Mouse (Mus musculus) CH12.LX (cell line): ENCODE data around the gene 1700042G07Rik. TPM values are rescaled to one million over a fixed set of nuclear protein-coding genes. Genes with fewer than 3 reads are reported as not detected.
"Not testable (repeated sequence)": the region's sequence is repeated elsewhere in the genome, so short reads cannot be mapped to it uniquely, and the experiment has no call there.

Source experiments
- DNase-seq: peaks from one replicate; pipeline ENCODE4 v3.0.0-alpha.2; 2013; ENCODE audit errors: extremely low read depth
- H3K27ac ChIP-seq: 2 replicates; pipeline ENCODE4 v1.5.1; 2012; ENCODE audit warnings: low read depth, mild to moderate bottlenecking, control low read depth, moderate library complexity; ENCODE audit not compliant: insufficient read depth
- H3K27me3 ChIP-seq: replicated peaks from 2 replicates; pipeline ENCODE3; 2012; ENCODE audit warnings: inconsistent platforms
- H3K36me3 ChIP-seq, 2 experiments: replicated peaks in 1 of 2; 2 replicates each; pipeline versions ENCODE3 to v1.6.1; 2012; ENCODE audit warnings: inconsistent platforms in 1 of 2, low read length in 1 of 2, mild to moderate bottlenecking in 1 of 2, mixed read lengths in 1 of 2, moderate library complexity in 1 of 2; ENCODE audit not compliant: control insufficient read depth in 1 of 2, insufficient read depth in 1 of 2
- H3K4me1 ChIP-seq, 2 experiments: 2 replicates each; pipeline ENCODE4 v1.6.1; 2012; ENCODE audit warnings: inconsistent platforms in 1 of 2, moderate library complexity in 1 of 2; ENCODE audit not compliant: insufficient read depth in 2 of 2, control insufficient read depth in 1 of 2
- H3K4me2 ChIP-seq: 2 replicates; pipeline ENCODE4 v1.6.1; 2012; ENCODE audit warnings: low read depth, mild to moderate bottlenecking, control low read depth; ENCODE audit not compliant: poor library complexity, insufficient read depth, severe bottlenecking
- H3K4me3 ChIP-seq, 3 experiments: fragments of 150-350 bp in 1 of 3; sonication (generic) in 1 of 3; replicated peaks in 1 of 3; 2 replicates each; pipeline versions ENCODE3 to v1.5.1; 2011 to 2012; ENCODE audit warnings: low read depth in 2 of 3, low read length in 2 of 3, mild to moderate bottlenecking in 2 of 3, moderate library complexity in 2 of 3, control low read depth in 1 of 3, improper control_type of control experiment in 1 of 3, inconsistent platforms in 1 of 3, mixed read lengths in 1 of 3; ENCODE audit not compliant: poor library complexity in 1 of 3
- H3K79me2 ChIP-seq: replicated peaks from 2 replicates; pipeline ENCODE4 v1.6.1; 2012; ENCODE audit warnings: mild to moderate bottlenecking, moderate library complexity; ENCODE audit not compliant: control insufficient read depth, poor library complexity, insufficient read depth, severe bottlenecking; ENCODE audit errors: extremely low read depth
- H3K9ac ChIP-seq: 2 replicates; pipeline ENCODE4 v1.6.1; 2012; ENCODE audit warnings: low read depth, mild to moderate bottlenecking, control low read depth, moderate library complexity; ENCODE audit not compliant: insufficient read depth
- H3K9me3 ChIP-seq: replicated peaks from 2 replicates; pipeline ENCODE3; 2012; ENCODE audit warnings: low read length, inconsistent platforms, mixed read lengths
- BHLHE40 ChIP-seq: IDR thresholded peaks from 2 replicates; pipeline ENCODE4 v1.6.1; 2011; ENCODE audit warnings: mild to moderate bottlenecking, low read depth, low read length, improper control_type of control experiment
- CHD1 ChIP-seq: IDR thresholded peaks from 2 replicates; pipeline ENCODE4 v1.6.1; 2012; ENCODE audit warnings: low read depth, low read length, improper control_type of control experiment, inconsistent platforms
- CTCF ChIP-seq, 2 experiments: IDR thresholded peaks in 1 of 2; conservative IDR thresholded peaks in 1 of 2; 2 replicates each; pipeline ENCODE4 v1.5.1; 2011 to 2012; ENCODE audit warnings: low read depth in 2 of 2, low read length in 2 of 2, improper control_type of control experiment in 1 of 2, inconsistent platforms in 1 of 2, mild to moderate bottlenecking in 1 of 2, moderate library complexity in 1 of 2
- E2F4 ChIP-seq: IDR thresholded peaks from 2 replicates; pipeline ENCODE4 v1.6.1; 2011; ENCODE audit warnings: low read depth, low read length, improper control_type of control experiment; ENCODE audit not compliant: insufficient replicate concordance
- ELF1 ChIP-seq: IDR thresholded peaks from 2 replicates; pipeline ENCODE4 v1.6.1; 2014; ENCODE audit warnings: low read depth, mild to moderate bottlenecking, inconsistent platforms, low read length, improper control_type of control experiment
- HCFC1 ChIP-seq: IDR thresholded peaks from 2 replicates; pipeline ENCODE4 v1.6.1; 2012; ENCODE audit warnings: low read depth, mild to moderate bottlenecking, inconsistent platforms, low read length, improper control_type of control experiment
- JUND ChIP-seq: conservative IDR thresholded peaks from 2 replicates; pipeline ENCODE4 v1.6.1; 2011; ENCODE audit warnings: low read depth, low read length, improper control_type of control experiment
- KAT2A ChIP-seq: IDR thresholded peaks from 2 replicates; pipeline ENCODE4 v1.6.1; 2012; ENCODE audit warnings: low read length, improper control_type of control experiment, inconsistent platforms; ENCODE audit not compliant: insufficient replicate concordance
- MAFK ChIP-seq: IDR thresholded peaks from 2 replicates; pipeline ENCODE4 v1.6.1; 2011; ENCODE audit warnings: low read length, improper control_type of control experiment; ENCODE audit not compliant: insufficient replicate concordance
- MAX ChIP-seq: IDR thresholded peaks from 2 replicates; pipeline ENCODE4 v1.6.1; 2011; ENCODE audit warnings: low read length, improper control_type of control experiment
- MXI1 ChIP-seq: IDR thresholded peaks from 2 replicates; pipeline ENCODE4 v1.6.1; 2011; ENCODE audit warnings: mild to moderate bottlenecking, low read depth, low read length, improper control_type of control experiment
- NELFE ChIP-seq: IDR thresholded peaks from 2 replicates; pipeline ENCODE4 v1.6.1; 2011; ENCODE audit warnings: low read depth, low read length, improper control_type of control experiment
- NRF1 ChIP-seq: IDR thresholded peaks from 2 replicates; pipeline ENCODE4 v1.6.1; 2014; ENCODE audit warnings: low read depth, mild to moderate bottlenecking, inconsistent platforms, low read length, improper control_type of control experiment, moderate library complexity
- PAX5 ChIP-seq: IDR thresholded peaks from 2 replicates; pipeline ENCODE4 v1.6.1; 2012; ENCODE audit warnings: low read length, inconsistent platforms, mixed read lengths
- POLR2A ChIP-seq: IDR thresholded peaks from 2 replicates; pipeline ENCODE4 v1.6.1; 2011; ENCODE audit warnings: low read depth, mild to moderate bottlenecking, improper control_type of control experiment, low read length
- RAD21 ChIP-seq: IDR thresholded peaks from 2 replicates; pipeline ENCODE4 v1.6.1; 2011; ENCODE audit warnings: low read depth, mild to moderate bottlenecking, low read length, improper control_type of control experiment, moderate library complexity
- SIN3A ChIP-seq: IDR thresholded peaks from 2 replicates; pipeline ENCODE4 v1.6.1; 2012; ENCODE audit warnings: low read length, improper control_type of control experiment, inconsistent platforms
- SMC3 ChIP-seq: IDR thresholded peaks from 2 replicates; pipeline ENCODE4 v1.6.1; 2011; ENCODE audit warnings: low read depth, low read length, improper control_type of control experiment
- TBP ChIP-seq: conservative IDR thresholded peaks from 2 replicates; pipeline ENCODE4 v1.6.1; 2011; ENCODE audit warnings: low read depth, low read length, improper control_type of control experiment
- UBTF ChIP-seq: IDR thresholded peaks from 2 replicates; pipeline ENCODE4 v1.6.1; 2012; ENCODE audit warnings: low read depth, mild to moderate bottlenecking, inconsistent platforms, low read length, improper control_type of control experiment, moderate library complexity
- USF2 ChIP-seq: conservative IDR thresholded peaks from 2 replicates; pipeline ENCODE4 v1.6.1; 2011; ENCODE audit warnings: low read depth, low read length, improper control_type of control experiment
- ZC3H11A ChIP-seq: IDR thresholded peaks from 2 replicates; pipeline ENCODE4 v1.6.1; 2012; ENCODE audit warnings: low read depth, mild to moderate bottlenecking, inconsistent platforms, low read length, improper control_type of control experiment
- ZNF384 ChIP-seq: IDR thresholded peaks from 2 replicates; pipeline ENCODE4 v1.6.1; 2012; ENCODE audit warnings: low read depth, low read length, improper control_type of control experiment, inconsistent platforms
- dilution Hi-C: fragments of 300-500 bp; cut with MboI; formaldehyde crosslinking; loops from 2 replicates; pipeline ENCODE4 v1.14.3; 2020; ENCODE audit warnings: low sequenced_read_pairs; ENCODE audit not compliant: extremely low pct_unique_long_range_greater_than_20kb, extremely low pct_ligation_motif_present
- in situ Hi-C: fragments of 300-500 bp; cut with MboI; formaldehyde crosslinking; loops from 3 replicates; pipeline ENCODE4 v1.14.3; 2019; ENCODE audit warnings: low sequenced_read_pairs, low pct_ligation_motif_present, low pct_unique_long_range_greater_than_20kb, mixed read lengths
- polyA plus RNA-seq: library from polyadenylated mRNA; unstranded; fragments of >175 nt; gene quantifications from 2 replicates; pipeline ENCODE4 v1.2.1, GENCODE M21; 2012; ENCODE audit warnings: low read depth; ENCODE audit not compliant: insufficient read length
- total RNA-seq, 2 experiments: library from RNA; depleted of rRNA; stranded (reverse); fragments of 300-350 nt in 1 of 2; fragments of >200 nt in 1 of 2; gene quantifications; 2 replicates each; pipeline ENCODE4 v1.2.3; 2012 to 2014

The 1700042G07Rik gene
- total and polyA plus RNA-seq, 3 experiments = not detected

DNA sequence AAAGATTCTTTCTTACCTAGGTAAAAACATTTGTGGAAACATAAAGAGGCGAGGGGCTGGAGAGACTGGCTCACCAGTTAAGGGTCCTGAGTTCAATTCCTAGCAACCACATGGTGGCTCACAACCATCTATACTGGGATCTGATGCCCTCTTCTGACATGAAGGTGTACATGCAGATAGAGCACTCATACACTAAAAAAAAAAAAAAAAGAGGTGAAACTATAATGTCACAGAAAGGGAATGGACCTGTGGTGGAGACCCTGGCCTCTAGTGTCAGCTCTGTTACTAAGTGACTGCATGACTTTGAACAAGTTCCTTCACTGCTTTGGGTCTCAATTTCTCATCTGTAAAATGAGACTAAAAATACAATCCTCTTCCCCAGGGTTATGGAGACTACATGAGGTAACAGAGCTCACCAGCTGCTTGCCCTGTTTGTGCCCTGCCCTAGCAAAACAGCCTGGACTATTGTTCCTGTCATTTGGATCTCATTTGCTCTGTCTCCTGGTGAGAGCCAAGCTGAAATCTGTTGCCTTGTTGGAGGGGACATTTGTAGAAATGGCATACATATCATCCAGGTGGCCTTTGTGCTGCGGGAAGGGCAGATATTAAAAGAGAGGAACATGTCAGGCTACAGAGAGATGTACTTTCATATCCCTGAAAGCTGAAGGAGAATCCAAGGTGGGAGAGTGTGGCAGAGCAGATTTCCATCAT, 42.9 kb downstream of the 1700042G07Rik start:
- Histone ChIP-seq H3K4me3 (no peak overlapping the region), H3K4me2 (no peak overlapping the region), H3K27me3 (peaks cover 12% of the 10 kb centered on the region), H3K27ac (no peak overlapping the region), H3K4me1 (peaks cover 0 to 4% of the 10 kb centered on the region in 2 experiments; a peak in 2 of 4 replicates), H3K9ac (no peak overlapping the region), H3K36me3 (no peaks in the 10 kb centered on the region), H3K9me3 (peaks cover 4% of the 10 kb centered on the region), H3K79me2 (no peaks in the 10 kb centered on the region)
- in situ Hi-C loops = no loop called here
- dilution Hi-C loops = no loop called here
- no peak for DNase-seq
- TF ChIP-seq ZNF384 (peak; percentile 72), MAX (no peak), PAX5 (no peak), CTCF (conservative IDR thresholded peaks at IDR 0.05 in 1 of 2, IDR thresholded peaks at IDR 0.05 in 1 of 2; ENCODE audit: low read depth in 2 of 2, low read length in 2 of 2) (peak in 1 of 2 experiments; percentile 23; a peak in 1 of 4 replicates)
- TF ChIP-seq, all 38 proteins: peak for 2

DNA sequence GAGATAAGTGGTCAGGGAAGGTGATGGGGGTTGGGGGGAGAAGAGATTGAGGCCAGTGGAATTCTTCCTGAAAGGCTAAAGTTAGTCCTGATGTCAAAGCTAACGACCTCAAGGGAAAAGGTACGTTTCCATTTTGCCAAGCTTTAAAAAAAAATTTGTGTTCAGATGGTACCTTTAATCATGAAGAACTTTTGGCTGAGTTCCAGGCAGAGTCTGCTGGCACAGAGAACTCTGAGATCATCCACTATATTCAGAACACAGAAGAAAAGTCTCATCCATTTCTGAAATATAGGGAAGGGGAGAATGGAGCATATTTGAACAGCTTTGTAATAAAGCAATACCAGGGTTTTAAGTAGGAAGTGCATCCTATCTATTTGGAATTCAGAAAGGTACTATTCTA, 43.9 kb downstream of the 1700042G07Rik start:
- Histone ChIP-seq H3K4me2 (no peak overlapping the region), H3K4me1 (peaks cover 0 to 4% of the 10 kb centered on the region in 2 experiments; a peak in 2 of 4 replicates), H3K4me3 (no peak overlapping the region), H3K9me3 (peaks cover 4% of the 10 kb centered on the region), H3K9ac (no peak overlapping the region), H3K36me3 (no peaks in the 10 kb centered on the region), H3K27me3 (peaks cover 12% of the 10 kb centered on the region), H3K27ac (no peak overlapping the region), H3K79me2 (no peaks in the 10 kb centered on the region)
- dilution Hi-C loops = no loop called here
- TF ChIP-seq NRF1 (no peak), ELF1 (no peak), SMC3 (no peak), SIN3A (no peak), TBP (no peak), ZNF384 (no peak), CHD1 (no peak), JUND (no peak), HCFC1 (no peak), E2F4 (no peak), MXI1 (no peak), KAT2A (no peak), NELFE (no peak), POLR2A (no peak), UBTF (no peak), ZC3H11A (no peak), MAFK (no peak), BHLHE40 (no peak), RAD21 (no peak), USF2 (no peak)
- no peak for DNase-seq
- in situ Hi-C loops = no loop called here

DNA sequence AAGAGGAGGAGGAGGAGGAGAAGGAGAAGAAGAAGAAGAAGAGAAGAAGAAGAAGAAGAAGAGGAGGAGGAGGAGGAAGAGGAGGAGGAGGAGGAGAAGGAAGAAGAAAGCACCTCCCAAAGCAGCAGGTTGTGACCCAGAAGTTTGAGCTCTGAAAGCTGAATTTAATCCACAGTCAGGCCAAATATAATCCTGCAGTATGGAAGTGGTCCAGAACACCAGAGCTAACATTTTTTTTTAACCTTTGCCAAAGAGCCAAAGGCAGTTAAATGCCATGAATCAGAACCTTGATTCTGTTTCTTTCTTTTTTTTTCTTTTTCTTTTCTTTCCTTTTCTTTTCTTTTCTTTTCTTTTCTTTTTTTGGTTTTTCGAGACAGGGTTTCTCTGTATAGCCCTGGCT, 44.5 kb downstream of the 1700042G07Rik start:
- in situ Hi-C loops, dilution Hi-C loops: not testable (repeated sequence)
- H3K27me3 ChIP-seq = peaks cover 12% of the 10 kb centered on the region

More for the DNA sequence above, 44.5 kb downstream of the 1700042G07Rik start:
- not testable (repeated sequence) for H3K9ac ChIP-seq, H3K27ac ChIP-seq, H3K4me3 ChIP-seq, H3K36me3 ChIP-seq, H3K9me3 ChIP-seq, H3K4me2 ChIP-seq, H3K79me2 ChIP-seq, DNase-seq, H3K4me1 ChIP-seq
